Mouse (Mus musculus): ENCODE results near the gene Klhl29.

GRCm38 (mm10) chr12:5407175-5407574, 31.7 kb upstream of the Klhl29 start:
- TF ChIP-seq CTCF (IDR thresholded peaks at IDR 0.05; ENCODE audit: low read depth) (no peak), EP300 (optimal IDR thresholded peaks at IDR 0.05) (no peak)
